Mouse (Mus musculus) cerebellum, adult 9-10 months (tissue): ENCODE data around the gene Tent5b.
"Not testable (repeated sequence)": the region's sequence is repeated elsewhere in the genome, so short reads cannot be mapped to it uniquely, and the experiment has no call there.

Experiments
- DNase-seq: peaks from one replicate; pipeline ENCODE4 v3.0.0; 2022

Gene Tent5b

GRCm38 (mm10) chr4:133504300-133504699 is 24.4 kb downstream of the Tent5b start:
- no peak for DNase-seq

GRCm38 (mm10) chr4:133504755-133505485 is 25.0 kb downstream of the Tent5b start:
- peak; percentile 34 for DNase-seq

GRCm38 (mm10) chr4:133506573-133506972 is 26.6 kb downstream of the Tent5b start:
- no peak for DNase-seq

GRCm38 (mm10) chr4:133508990-133509389 is 29.1 kb downstream of the Tent5b start:
- peak; percentile 86 for DNase-seq

GRCm38 (mm10) chr4:133511050-133511449 is 31.1 kb downstream of the Tent5b start:
- DNase-seq, result peak; percentile 79

GRCm38 (mm10) chr4:133512511-133512910 is 32.6 kb downstream of the Tent5b start:
- not testable (repeated sequence) for DNase-seq

- peak; percentile 92 for DNase-seq
Observed at GRCm38 (mm10) chr4:133512972-133513371, 33.0 kb downstream of the Tent5b start.

GRCm38 (mm10) chr4:133518601-133519368 is 38.9 kb downstream of the Tent5b start, which contains the start of gene Kdf1:
Gene Kdf1, plus strand, starts transcription at chr4:133518963.
- no peak for DNase-seq

- DNase-seq, result no peak
Observed at GRCm38 (mm10) chr4:133519369-133519665, 39.4 kb downstream of the Tent5b start.

- DNase-seq, result no peak
Observed at GRCm38 (mm10) chr4:133521502-133521901, 41.6 kb downstream of the Tent5b start.

- DNase-seq, result no peak
Observed at GRCm38 (mm10) chr4:133527788-133528187, 47.9 kb downstream of the Tent5b start.

- DNase-seq, result no peak
Observed at GRCm38 (mm10) chr4:133532777-133533176, 52.8 kb downstream of the Tent5b start.

GRCm38 (mm10) chr4:133536081-133536480 is 56.1 kb downstream of the Tent5b start:
- no peak for DNase-seq

- no peak for DNase-seq
Observed at GRCm38 (mm10) chr4:133536652-133537051, 56.7 kb downstream of the Tent5b start.
